Mouse (Mus musculus) heart, embryonic 10.5 days (tissue): Measurements from ENCODE around the gene Il1rn. TPM values are rescaled to one million over a fixed set of nuclear protein-coding genes. Genes with fewer than 3 reads are reported as not detected.

Experiments used
- DNase-seq: peaks from one replicate; pipeline ENCODE4 v3.0.0-alpha.2; 2017; ENCODE audit warnings: low spot score
- H3K27ac ChIP-seq: fragments of 300-500 bp; sonication (generic); 2 replicates; pipeline ENCODE4 v1.5.1; 2016; ENCODE audit warnings: mild to moderate bottlenecking
- H3K27me3 ChIP-seq: fragments of 300-500 bp; sonication (generic); 2 replicates; pipeline ENCODE4 v1.6.1; 2016; ENCODE audit warnings: mild to moderate bottlenecking; ENCODE audit not compliant: poor library complexity, insufficient read depth, severe bottlenecking
- H3K36me3 ChIP-seq: fragments of 300-500 bp; sonication (generic); 2 replicates; pipeline ENCODE4 v1.6.1; 2016; ENCODE audit warnings: mild to moderate bottlenecking, moderate library complexity
- H3K4me1 ChIP-seq: fragments of 300-500 bp; sonication (generic); 2 replicates; pipeline ENCODE4 v1.6.1; 2016; ENCODE audit warnings: mild to moderate bottlenecking
- H3K4me3 ChIP-seq: fragments of 300-500 bp; sonication (generic); 2 replicates; pipeline ENCODE4 v1.5.1; 2016; ENCODE audit warnings: mild to moderate bottlenecking, moderate library complexity
- H3K9me3 ChIP-seq: fragments of 300-500 bp; sonication (generic); 2 replicates; pipeline ENCODE4 v1.6.1; 2016; ENCODE audit warnings: mild to moderate bottlenecking, moderate library complexity
- WGBS: fragments of 180-500 bp; shearing (Covaris S2); methylation state at CpG from one replicate; pipeline ENCODE4 v1.1.7; 2016; 5-methylcytosine and 5-hydroxymethylcytosine counted together
- polyA plus RNA-seq: library from polyadenylated mRNA; unstranded; fragments of >200 nt; fragmentation: Nextera tagmentation; extraction: Ambion mirVana; gene quantifications from 2 replicates; pipeline ENCODE4 v1.2.1, GENCODE M21; 2016

Gene Il1rn
- not detected in 2 replicates for polyA plus RNA-seq

DNA sequence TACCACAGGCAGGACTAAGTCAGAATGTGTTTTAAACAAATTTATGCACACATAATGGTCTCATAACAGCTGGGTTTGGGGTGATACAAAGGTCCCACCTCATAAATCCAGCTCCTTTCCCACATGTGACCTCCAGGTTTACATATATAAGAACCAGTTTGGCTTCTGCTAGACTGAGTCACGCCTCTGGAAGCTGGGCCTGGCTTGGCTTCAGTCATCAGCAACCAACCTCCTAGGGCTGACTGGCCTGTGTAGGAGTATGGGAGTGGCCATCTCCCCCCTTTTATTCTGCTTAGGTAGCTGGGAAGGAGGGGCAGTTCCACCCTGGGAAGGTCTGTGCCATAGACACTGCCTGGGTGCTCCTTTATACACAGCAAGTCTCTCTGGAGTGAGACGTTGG, at the start of gene Il1rn:
Gene Il1rn (plus strand): TSS at position 309 of the 400 bp plus-strand sequence.
- Histone ChIP-seq H3K36me3 (no peaks in the 10 kb centered on the region), H3K27me3 (no peaks in the 10 kb centered on the region), H3K27ac (no peak within 1 kb of the TSS), H3K9me3 (no peaks in the 10 kb centered on the region), H3K4me3 (no peak within 1 kb of the TSS), H3K4me1 (0 out of 2 replicates have a peak, but pooled peaks cover 8% of the 10 kb centered on the region)
- DNase-seq: no peak
- 79% methylated on average over 2 of the region's 2 CpGs for whole genome bisulfite sequencing

- no peaks in the 10 kb centered on the region for H3K27me3 ChIP-seq
- H3K27ac ChIP-seq: no peak within 1 kb of the TSS
- DNase-seq: no peak
- 76% methylated on average over 5 of the region's 5 CpGs for WGBS
- no peaks in the 10 kb centered on the region for H3K4me1 ChIP-seq
- H3K9me3 ChIP-seq: no peaks in the 10 kb centered on the region
- H3K36me3 ChIP-seq: no peaks in the 10 kb centered on the region
- H3K4me3 ChIP-seq: no peak within 1 kb of the TSS
These were observed 45.8 kb upstream of the Il1rn start, which contains the start of gene Il1f10 for GRCm38 (mm10) chr2:24290896-24291295. Il1f10 (plus strand) TSS chr2:24291196.

DNA sequence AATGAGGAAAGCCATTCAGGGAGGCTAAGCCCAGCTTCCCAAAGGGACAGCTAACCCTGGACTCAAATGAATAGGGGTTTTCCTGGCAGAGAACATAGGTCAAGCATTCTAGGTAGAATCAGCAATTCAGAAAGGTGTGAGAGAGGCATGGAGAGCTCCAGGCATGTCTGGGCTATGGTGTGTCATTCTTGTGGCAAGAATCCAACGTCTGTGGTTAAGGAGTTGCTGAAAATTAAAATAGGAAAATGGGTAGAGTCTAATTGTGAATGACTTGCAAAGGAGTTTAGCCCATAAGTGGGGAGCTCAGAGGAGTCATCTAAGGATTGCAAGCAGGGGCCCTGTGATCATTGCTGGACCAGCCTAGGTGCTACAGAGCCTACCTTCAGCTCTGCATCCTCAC, 42.0 kb upstream of the Il1rn start:
- H3K4me1 ChIP-seq: no peaks in the 10 kb centered on the region
- WGBS: 33% methylated on average over 1 of the region's 1 CpGs

GRCm38 (mm10) chr2:24296837-24297236, 39.8 kb upstream of the Il1rn start:
- WGBS: 9% methylated on average over 3 of the region's 3 CpGs
- no peaks in the 10 kb centered on the region for H3K9me3 ChIP-seq
- H3K4me1 ChIP-seq: no peaks in the 10 kb centered on the region
- no peak for DNase-seq
- H3K27ac ChIP-seq: no peak overlapping the region
- no peaks in the 10 kb centered on the region for H3K36me3 ChIP-seq
- no peak overlapping the region for H3K4me3 ChIP-seq
- H3K27me3 ChIP-seq: no peaks in the 10 kb centered on the region

More for the DNA sequence above, 42.0 kb upstream of the Il1rn start:
- Histone ChIP-seq H3K27me3 (no peaks in the 10 kb centered on the region), H3K4me3 (no peak overlapping the region), H3K27ac (no peak overlapping the region), H3K36me3 (no peaks in the 10 kb centered on the region), H3K9me3 (no peaks in the 10 kb centered on the region)
- DNase-seq: no peak

DNA sequence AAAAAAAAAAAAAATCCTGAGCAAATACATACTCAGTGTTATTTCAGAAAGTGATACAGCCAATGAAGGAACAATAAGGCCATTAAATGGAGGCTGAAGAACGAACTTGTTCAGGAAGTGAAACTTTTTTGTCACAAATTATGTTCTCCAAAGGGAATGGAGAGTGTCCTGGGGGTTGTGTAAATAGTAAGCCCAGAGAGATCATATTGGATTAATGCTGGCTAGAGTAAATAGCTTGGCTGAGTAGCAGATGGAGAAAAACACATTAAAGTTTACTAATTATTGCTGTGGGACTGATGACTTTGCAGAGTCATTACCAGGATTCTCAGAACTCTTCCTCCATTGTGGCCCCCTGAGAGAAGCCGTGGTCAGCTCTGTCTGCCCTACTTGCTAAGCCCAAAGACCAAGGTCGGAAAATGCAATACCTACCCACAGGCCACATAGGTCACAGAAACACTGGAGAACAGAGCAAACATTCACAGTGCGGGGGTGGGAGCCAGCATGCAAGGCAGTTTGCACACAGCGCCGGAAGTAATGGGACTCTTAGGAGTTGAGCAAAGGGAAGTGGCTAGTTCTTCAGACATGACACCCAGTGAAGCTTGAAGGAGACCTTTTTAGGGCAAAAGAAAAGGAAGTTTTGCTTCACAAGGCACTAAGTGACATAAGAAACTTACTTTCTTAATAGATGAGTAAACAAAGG, 25.2 kb upstream of the Il1rn start:
- no peaks in the 10 kb centered on the region for H3K9me3 ChIP-seq
- 73% methylated on average over 6 of the region's 6 CpGs for WGBS
- H3K27me3 ChIP-seq: no peaks in the 10 kb centered on the region
- DNase-seq: no peak
- no peak overlapping the region for H3K4me3 ChIP-seq
- H3K4me1 ChIP-seq: no peaks in the 10 kb centered on the region
- H3K36me3 ChIP-seq: no peaks in the 10 kb centered on the region
- H3K27ac ChIP-seq: no peak overlapping the region

- no peak overlapping the region for H3K4me3 ChIP-seq
- no peaks in the 10 kb centered on the region for H3K27me3 ChIP-seq
- no peak overlapping the region for H3K27ac ChIP-seq
- 82% methylated on average over 1 of the region's 1 CpGs for WGBS
- H3K9me3 ChIP-seq: no peaks in the 10 kb centered on the region
- no peaks in the 10 kb centered on the region for H3K4me1 ChIP-seq
- no peak for DNase-seq
- H3K36me3 ChIP-seq: no peaks in the 10 kb centered on the region
These were observed 19.7 kb upstream of the Il1rn start for GRCm38 (mm10) chr2:24316919-24317318.

- Histone ChIP-seq H3K27ac (no peak overlapping the region), H3K9me3 (no peaks in the 10 kb centered on the region), H3K36me3 (no peaks in the 10 kb centered on the region), H3K27me3 (no peaks in the 10 kb centered on the region), H3K4me1 (no peaks in the 10 kb centered on the region), H3K4me3 (no peak overlapping the region)
- WGBS: 53% methylated on average over 4 of the region's 4 CpGs
- DNase-seq: no peak
These were observed 18.6 kb upstream of the Il1rn start for GRCm38 (mm10) chr2:24317919-24318598.

DNA sequence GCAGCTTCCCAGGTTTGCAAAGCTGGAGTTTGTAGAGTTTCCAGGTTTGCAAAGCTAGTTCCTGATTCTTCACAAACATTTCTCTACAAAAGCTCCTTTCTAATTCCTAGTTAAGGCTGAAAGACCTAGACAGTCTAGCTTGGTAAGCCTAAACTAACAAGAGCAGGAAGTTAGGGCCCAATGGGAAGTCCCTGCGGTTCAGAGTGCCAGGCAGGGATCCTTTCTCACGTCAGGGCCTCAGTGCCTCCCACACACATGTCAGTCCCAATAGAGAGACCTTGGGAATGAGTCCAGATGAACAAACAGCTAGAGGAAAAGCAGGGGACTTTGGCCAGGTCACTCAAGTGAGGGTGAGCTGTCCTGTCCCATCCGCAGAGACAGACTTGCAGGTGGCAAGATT, 1.3 kb upstream of the Il1rn start:
- no peaks in the 10 kb centered on the region for H3K27me3 ChIP-seq
- 43% methylated on average over 3 of the region's 3 CpGs for WGBS
- H3K4me1 ChIP-seq: 0 out of 2 replicates have a peak, but pooled peaks cover 8% of the 10 kb centered on the region
- no peak overlapping the region for H3K27ac ChIP-seq
- H3K9me3 ChIP-seq: no peaks in the 10 kb centered on the region
- H3K4me3 ChIP-seq: no peak overlapping the region
- no peak for DNase-seq
- no peaks in the 10 kb centered on the region for H3K36me3 ChIP-seq

- no peak overlapping the region for H3K27ac ChIP-seq
- WGBS: 61% methylated on average over 3 of the region's 3 CpGs
- no peak for DNase-seq
- no peaks in the 10 kb centered on the region; the same call in 1 of the 2 replicates for H3K4me1 ChIP-seq
- no peak overlapping the region for H3K4me3 ChIP-seq
- H3K27me3 ChIP-seq: no peaks in the 10 kb centered on the region
- no peaks in the 10 kb centered on the region for H3K9me3 ChIP-seq
- no peaks in the 10 kb centered on the region for H3K36me3 ChIP-seq
These were observed 4.8 kb downstream of the Il1rn start for GRCm38 (mm10) chr2:24341395-24341885.

DNA sequence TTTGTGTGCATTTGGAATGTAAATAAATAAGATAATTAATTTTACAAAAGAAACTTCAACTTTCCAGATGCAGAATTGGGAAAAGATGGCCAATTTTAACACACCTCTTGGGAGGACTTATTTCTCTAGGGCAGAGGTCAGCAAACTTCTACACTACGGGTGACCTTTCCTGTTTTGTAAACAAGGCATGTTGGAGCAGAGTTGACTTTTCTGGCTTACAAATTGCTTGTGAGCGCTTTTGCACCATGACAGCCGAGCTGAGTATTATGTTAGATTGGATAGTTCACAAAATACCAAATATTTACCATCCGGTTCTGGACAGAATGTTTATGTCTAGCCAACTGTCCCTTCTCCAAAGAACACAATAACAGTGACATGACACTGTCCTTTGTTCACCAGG, 8.0 kb downstream of the Il1rn start:
- Histone ChIP-seq H3K9me3 (no peaks in the 10 kb centered on the region), H3K4me3 (no peak overlapping the region), H3K36me3 (no peaks in the 10 kb centered on the region), H3K27ac (no peak overlapping the region), H3K27me3 (no peaks in the 10 kb centered on the region), H3K4me1 (no peaks in the 10 kb centered on the region; the same call in 1 of the 2 replicates)
- no peak for DNase-seq
- 76% methylated on average over 4 of the region's 4 CpGs for WGBS

GRCm38 (mm10) chr2:24345056-24345455, 8.4 kb downstream of the Il1rn start:
- Histone ChIP-seq H3K27ac (no peak overlapping the region), H3K9me3 (no peaks in the 10 kb centered on the region), H3K4me1 (no peaks in the 10 kb centered on the region; the same call in 1 of the 2 replicates), H3K4me3 (no peak overlapping the region), H3K27me3 (no peaks in the 10 kb centered on the region), H3K36me3 (no peaks in the 10 kb centered on the region)
- no peak for DNase-seq
- WGBS: 79% methylated on average over 8 of the region's 8 CpGs

DNA sequence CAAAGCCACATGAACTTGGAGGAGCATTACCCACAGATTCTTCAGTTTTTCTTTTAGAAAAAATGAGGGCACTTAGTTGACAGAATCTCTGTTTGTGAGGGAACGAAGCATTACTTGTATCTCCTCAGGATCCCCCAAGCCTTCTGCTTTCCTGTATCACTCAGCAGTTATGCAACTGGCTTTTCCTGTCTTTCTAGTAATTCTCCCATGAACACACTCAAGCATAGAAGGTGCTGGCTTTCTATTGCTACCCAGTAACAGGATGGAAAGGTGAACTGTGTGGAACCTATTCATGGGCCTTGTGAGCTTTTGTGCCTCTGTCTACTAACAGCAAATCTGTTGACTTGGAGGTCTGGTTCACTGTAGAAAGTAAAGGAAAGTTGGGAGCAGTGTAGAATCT, 11.3 kb downstream of the Il1rn start:
- 82% methylated on average over 1 of the region's 1 CpGs for WGBS
- no peak overlapping the region for H3K4me3 ChIP-seq
- H3K4me1 ChIP-seq: no peaks in the 10 kb centered on the region; the same call in 1 of the 2 replicates
- H3K9me3 ChIP-seq: no peaks in the 10 kb centered on the region
- DNase-seq: peak; percentile 51
- H3K27ac ChIP-seq: no peak overlapping the region
- no peaks in the 10 kb centered on the region for H3K27me3 ChIP-seq
- H3K36me3 ChIP-seq: no peaks in the 10 kb centered on the region

DNA sequence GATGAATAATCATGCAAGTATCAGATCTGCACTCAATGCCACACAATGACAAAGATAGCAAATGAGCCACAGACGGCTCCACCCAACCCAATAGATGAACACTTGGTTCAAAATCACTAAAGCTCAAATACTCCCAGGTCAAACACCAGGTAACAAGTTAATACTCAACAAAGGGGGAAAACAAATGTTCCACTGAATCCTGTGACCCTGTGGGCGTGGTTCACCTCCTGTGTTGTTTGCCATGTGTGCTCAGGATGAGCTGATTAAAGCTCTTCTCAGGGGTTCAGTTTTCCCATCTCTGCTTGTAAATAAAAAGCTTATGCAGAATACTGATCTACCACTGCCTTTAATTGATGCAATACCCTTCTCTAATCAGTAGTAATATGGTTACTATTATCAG, 14.5 kb downstream of the Il1rn start:
- WGBS: 73% methylated on average over 2 of the region's 2 CpGs
- no peak for DNase-seq
- Histone ChIP-seq H3K36me3 (no peaks in the 10 kb centered on the region), H3K27me3 (no peaks in the 10 kb centered on the region), H3K27ac (no peak overlapping the region), H3K9me3 (no peaks in the 10 kb centered on the region), H3K4me3 (no peak overlapping the region), H3K4me1 (no peaks in the 10 kb centered on the region)
